Mouse (Mus musculus) mouse embryonic stem cell (cell line): Measurements from ENCODE around the gene Gstp1.

ENCODE experiments used
- in situ Hi-C, 2 experiments: fragments of 300-500 bp; cut with MboI; formaldehyde crosslinking; loops; 1 replicate in 1 of 2; 3 replicates in 1 of 2; pipeline ENCODE4 v1.14.3; 2019 to 2020; ENCODE audit warnings: low sequenced_read_pairs in 2 of 2, low pct_unique_long_range_greater_than_20kb in 1 of 2, mixed read lengths in 1 of 2; ENCODE audit not compliant: unreplicated experiment in 1 of 2

The Gstp1 gene

DNA sequence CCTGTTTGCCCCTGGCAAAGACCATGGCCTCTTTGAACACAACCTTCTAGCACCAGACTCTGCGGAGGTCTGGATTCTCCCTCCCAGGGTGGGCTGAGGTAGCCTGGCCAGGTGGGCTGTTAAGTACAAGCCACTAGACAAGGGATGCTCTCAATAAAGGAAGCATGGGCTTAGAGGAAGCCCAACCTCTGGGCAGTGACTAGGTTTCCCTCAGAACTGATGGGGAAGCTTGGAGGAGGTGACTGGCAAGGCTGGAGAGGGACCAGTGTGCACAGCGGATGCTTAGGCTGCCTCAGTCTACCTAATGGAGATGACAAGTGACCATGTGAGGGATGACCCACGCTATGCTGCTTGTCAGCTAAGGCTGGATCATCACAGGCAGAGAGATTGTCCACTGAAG lies 45.8 kb downstream of the Gstp1 start:
- in situ Hi-C loops: no loop called here

DNA sequence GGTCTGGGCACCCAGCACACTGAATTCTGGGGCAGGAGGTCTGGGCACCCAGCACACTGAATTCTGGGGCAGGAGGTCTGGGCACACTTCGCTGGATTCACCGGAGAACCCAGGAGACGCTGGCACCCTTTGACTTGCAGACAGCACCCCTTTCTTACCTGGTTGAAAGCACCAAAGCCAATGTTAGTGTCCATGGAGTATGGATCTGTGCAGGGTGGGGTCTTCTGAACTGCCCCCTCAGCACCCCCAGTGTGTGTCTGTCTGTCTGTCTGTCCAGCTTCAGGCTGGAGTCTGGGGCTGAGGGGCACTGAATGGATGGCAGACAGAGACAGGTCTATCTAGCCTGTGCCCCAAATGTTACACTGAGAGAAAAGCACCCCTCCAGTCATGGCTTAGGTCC lies 46.2 kb downstream of the Gstp1 start:
- in situ Hi-C loops: no loop called here

DNA sequence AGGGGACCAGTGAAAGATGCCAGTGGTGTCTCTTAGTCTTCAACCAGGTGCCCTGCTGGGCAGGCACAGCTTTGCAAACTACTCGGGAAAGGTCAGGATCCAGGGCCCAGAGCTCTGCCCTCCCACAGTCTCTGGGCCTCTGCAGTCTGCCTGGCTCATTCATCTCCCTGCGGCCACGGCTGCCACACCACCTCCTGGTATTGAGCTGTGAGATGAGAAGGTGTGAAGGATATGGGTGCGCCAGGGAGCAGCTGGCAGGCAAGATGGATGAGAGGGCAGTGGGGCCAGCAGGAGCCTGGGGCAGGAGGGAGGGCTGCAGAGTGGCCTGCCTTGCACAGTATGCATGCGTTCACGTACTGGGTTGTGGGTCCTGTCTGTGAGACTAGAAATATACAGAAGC lies 47.0 kb downstream of the Gstp1 start:
- in situ Hi-C loops: no loop called here

GRCm38 (mm10) chr19:3988750-3989149 lies 49.0 kb downstream of the Gstp1 start:
- in situ Hi-C loops: no loop called here

DNA sequence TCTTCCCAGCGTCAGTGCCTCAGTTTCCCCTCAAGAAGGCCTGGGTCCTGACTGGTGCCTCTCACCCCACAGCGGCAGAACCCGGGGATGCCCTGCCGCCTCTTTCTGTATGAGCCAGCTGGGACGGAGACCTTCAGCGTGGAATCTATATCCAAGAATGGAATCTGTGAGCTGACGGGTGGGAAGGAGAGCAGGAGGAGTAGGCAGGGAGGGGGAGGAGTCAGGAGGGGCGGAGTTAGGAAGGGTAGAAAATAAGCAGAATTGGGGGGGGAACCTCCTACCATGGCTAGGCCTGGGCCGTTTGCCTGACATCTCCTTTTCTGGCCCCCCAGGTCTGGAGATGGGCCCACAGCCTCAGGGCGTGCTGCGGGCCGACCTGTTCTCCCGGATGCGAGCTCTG lies 49.7 kb downstream of the Gstp1 start:
- in situ Hi-C loops: no loop called here

GRCm38 (mm10) chr19:3986334-3986733 lies 51.5 kb downstream of the Gstp1 start, which contains the start of gene Acy3:
Gene Acy3 (plus strand): TSS chr19:3986570.
- in situ Hi-C loops: no loop called here
